Mouse (Mus musculus): ENCODE measurements at regions not wholly inside any gene's neighbourhood (a gene's known extent, or its start where the extent isn't known, plus 50 kb on each side); places are given as distances from the start of the nearest gene placed in this dataset.

GRCm38 (mm10) chr7:37908618-37909130 is 114.7 kb downstream of the Uri1 start:
- H3K9ac ChIP-seq, result no peak overlapping the region
- no peak for ATAC-seq (ENCODE audit: insufficient number of reproducible peaks, insufficient read depth, low FRiP score, low TSS enrichment)
- no peaks in the 10 kb centered on the region for H3K9me3 ChIP-seq
- H3K27me3 ChIP-seq, result no peaks in the 10 kb centered on the region
- no peak overlapping the region for H3K4me3 ChIP-seq
- H3K4me1 ChIP-seq, result peaks cover 6% of the 10 kb centered on the region; the same call in 1 of the 2 replicates
- WGBS, result 68% methylated on average over 5 of the region's 5 CpGs
- no peak overlapping the region for H3K27ac ChIP-seq
- H3K36me3 ChIP-seq, result no peaks in the 10 kb centered on the region
- no peak overlapping the region for H3K4me2 ChIP-seq (replicated peaks)

GRCm38 (mm10) chr7:37893885-37894284 is 120.4 kb upstream of the Zfp536 start:
- Histone ChIP-seq H3K9ac (no peak overlapping the region), H3K36me3 (no peaks in the 10 kb centered on the region)
- no peak for ATAC-seq (ENCODE audit: insufficient number of reproducible peaks, insufficient read depth, low FRiP score, low TSS enrichment)

GRCm38 (mm10) chr7:37874382-37874781 is 100.9 kb upstream of the Zfp536 start:
- Histone ChIP-seq H3K4me2 (replicated peaks) (no peak overlapping the region), H3K9ac (no peak overlapping the region), H3K4me3 (no peak overlapping the region), H3K27ac (no peak overlapping the region), H3K4me1 (no peaks in the 10 kb centered on the region), H3K36me3 (no peaks in the 10 kb centered on the region), H3K9me3 (no peaks in the 10 kb centered on the region), H3K27me3 (no peaks in the 10 kb centered on the region)
- WGBS, result 62% methylated on average over 12 of the region's 12 CpGs
- ATAC-seq (ENCODE audit: insufficient number of reproducible peaks, insufficient read depth, low FRiP score, low TSS enrichment), result no peak

More at GRCm38 (mm10) chr7:37893885-37894284, 120.4 kb upstream of the Zfp536 start:
- Histone ChIP-seq H3K4me1 (no peaks in the 10 kb centered on the region), H3K4me2 (replicated peaks) (no peak overlapping the region), H3K9me3 (no peaks in the 10 kb centered on the region), H3K4me3 (no peak overlapping the region), H3K27me3 (no peaks in the 10 kb centered on the region), H3K27ac (no peak overlapping the region)
- 80% methylated on average over 6 of the region's 6 CpGs for WGBS

GRCm38 (mm10) chr7:37870956-37871355 is 97.5 kb upstream of the Zfp536 start:
- Histone ChIP-seq H3K9me3 (no peaks in the 10 kb centered on the region), H3K27me3 (no peaks in the 10 kb centered on the region), H3K36me3 (no peaks in the 10 kb centered on the region), H3K9ac (no peak overlapping the region), H3K4me2 (replicated peaks) (no peak overlapping the region), H3K27ac (no peak overlapping the region), H3K4me1 (no peaks in the 10 kb centered on the region), H3K4me3 (no peak overlapping the region)
- no peak for ATAC-seq (ENCODE audit: insufficient number of reproducible peaks, insufficient read depth, low FRiP score, low TSS enrichment)
- WGBS, result 78% methylated on average over 5 of the region's 5 CpGs

- WGBS, result 41% methylated on average over 1 of the region's 1 CpGs
These were observed 93.0 kb upstream of the Zfp536 start for GRCm38 (mm10) chr7:37866468-37866867.

GRCm38 (mm10) chr7:37851471-37851870 is 78.0 kb upstream of the Zfp536 start:
- no peak overlapping the region for H3K9ac ChIP-seq
- ATAC-seq (ENCODE audit: insufficient number of reproducible peaks, insufficient read depth, low FRiP score, low TSS enrichment), result no peak
- WGBS, result 84% methylated on average over 5 of the region's 5 CpGs

More at GRCm38 (mm10) chr7:37866468-37866867, 93.0 kb upstream of the Zfp536 start:
- no peak overlapping the region for H3K27ac ChIP-seq
- ATAC-seq (ENCODE audit: insufficient number of reproducible peaks, insufficient read depth, low FRiP score, low TSS enrichment), result no peak
- H3K27me3 ChIP-seq, result no peaks in the 10 kb centered on the region
- H3K4me2 ChIP-seq (replicated peaks), result no peak overlapping the region
- no peak overlapping the region for H3K9ac ChIP-seq
- no peak overlapping the region for H3K4me3 ChIP-seq
- H3K9me3 ChIP-seq, result no peaks in the 10 kb centered on the region
- no peaks in the 10 kb centered on the region for H3K4me1 ChIP-seq
- no peaks in the 10 kb centered on the region for H3K36me3 ChIP-seq

GRCm38 (mm10) chr7:37845201-37845600 is 71.8 kb upstream of the Zfp536 start:
- no peaks in the 10 kb centered on the region for H3K9me3 ChIP-seq
- 13% methylated on average over 1 of the region's 1 CpGs for WGBS
- no peak for ATAC-seq (ENCODE audit: insufficient number of reproducible peaks, insufficient read depth, low FRiP score, low TSS enrichment)

More at GRCm38 (mm10) chr7:37851471-37851870, 78.0 kb upstream of the Zfp536 start:
- H3K36me3 ChIP-seq, result no peaks in the 10 kb centered on the region
- H3K4me3 ChIP-seq, result no peak overlapping the region
- H3K4me1 ChIP-seq, result peaks cover 8% of the 10 kb centered on the region
- H3K27me3 ChIP-seq, result peaks cover 3% of the 10 kb centered on the region; the same call in 1 of the 2 replicates
- no peak overlapping the region for H3K27ac ChIP-seq
- H3K9me3 ChIP-seq, result no peaks in the 10 kb centered on the region
- no peak overlapping the region for H3K4me2 ChIP-seq (replicated peaks)

GRCm38 (mm10) chr7:37842000-37842513 is 68.6 kb upstream of the Zfp536 start:
- peak overlapping the region; percentile 25; the same call in 1 of the 2 replicates for H3K9ac ChIP-seq
- H3K4me2 ChIP-seq (replicated peaks), result peak overlapping the region; percentile 54
- peaks cover 14% of the 10 kb centered on the region for H3K4me1 ChIP-seq
- no peak overlapping the region for H3K27ac ChIP-seq
- no peaks in the 10 kb centered on the region for H3K9me3 ChIP-seq
- peak overlapping the region; percentile 26; the same call in 1 of the 2 replicates for H3K4me3 ChIP-seq
- ATAC-seq (ENCODE audit: insufficient number of reproducible peaks, insufficient read depth, low FRiP score, low TSS enrichment), result peak; percentile 52; the same call in 1 of the 2 replicates
- WGBS, result 2% methylated on average over 14 of the region's 14 CpGs
- no peaks in the 10 kb centered on the region for H3K27me3 ChIP-seq
- H3K36me3 ChIP-seq, result no peaks in the 10 kb centered on the region

More at GRCm38 (mm10) chr7:37845201-37845600, 71.8 kb upstream of the Zfp536 start:
- H3K36me3 ChIP-seq, result no peaks in the 10 kb centered on the region
- peaks cover 14% of the 10 kb centered on the region for H3K4me1 ChIP-seq
- no peak overlapping the region for H3K9ac ChIP-seq
- no peak overlapping the region for H3K4me2 ChIP-seq (replicated peaks)
- H3K4me3 ChIP-seq, result no peak overlapping the region
- no peaks in the 10 kb centered on the region for H3K27me3 ChIP-seq
- H3K27ac ChIP-seq, result no peak overlapping the region

GRCm38 (mm10) chr7:37841549-37841948 is 68.1 kb upstream of the Zfp536 start:
- Histone ChIP-seq H3K4me3 (no peak overlapping the region), H3K4me1 (peaks cover 14% of the 10 kb centered on the region), H3K27me3 (no peaks in the 10 kb centered on the region), H3K27ac (no peak overlapping the region), H3K36me3 (no peaks in the 10 kb centered on the region), H3K9ac (no peak overlapping the region), H3K4me2 (replicated peaks) (peak overlapping the region; percentile 54), H3K9me3 (no peaks in the 10 kb centered on the region)
- 25% methylated on average over 4 of the region's 4 CpGs for WGBS
- no peak for ATAC-seq (ENCODE audit: insufficient number of reproducible peaks, insufficient read depth, low FRiP score, low TSS enrichment)

- no peaks in the 10 kb centered on the region for H3K27me3 ChIP-seq
- H3K4me2 ChIP-seq (replicated peaks), result no peak overlapping the region
- H3K27ac ChIP-seq, result no peak overlapping the region
These were observed 64.4 kb upstream of the Zfp536 start for GRCm38 (mm10) chr7:37837883-37838282.

GRCm38 (mm10) chr7:37837372-37837771 is 63.9 kb upstream of the Zfp536 start:
- Histone ChIP-seq H3K27me3 (no peaks in the 10 kb centered on the region), H3K36me3 (no peaks in the 10 kb centered on the region), H3K9me3 (no peaks in the 10 kb centered on the region), H3K4me1 (peaks cover 10% of the 10 kb centered on the region), H3K4me3 (no peak overlapping the region), H3K4me2 (replicated peaks) (no peak overlapping the region), H3K27ac (no peak overlapping the region), H3K9ac (no peak overlapping the region)
- no peak for ATAC-seq (ENCODE audit: insufficient number of reproducible peaks, insufficient read depth, low FRiP score, low TSS enrichment)
- 86% methylated on average over 5 of the region's 5 CpGs for WGBS

More at GRCm38 (mm10) chr7:37837883-37838282, 64.4 kb upstream of the Zfp536 start:
- H3K36me3 ChIP-seq, result no peaks in the 10 kb centered on the region
- H3K4me1 ChIP-seq, result peaks cover 14% of the 10 kb centered on the region
- no peak overlapping the region for H3K4me3 ChIP-seq
- no peak overlapping the region for H3K9ac ChIP-seq
- no peaks in the 10 kb centered on the region for H3K9me3 ChIP-seq
- no peak for ATAC-seq (ENCODE audit: insufficient number of reproducible peaks, insufficient read depth, low FRiP score, low TSS enrichment)
- WGBS, result 81% methylated on average over 5 of the region's 5 CpGs

- ATAC-seq (ENCODE audit: insufficient number of reproducible peaks, insufficient read depth, low FRiP score, low TSS enrichment), result no peak
- H3K4me1 ChIP-seq, result peaks cover 9% of the 10 kb centered on the region; the same call in 1 of the 2 replicates
- WGBS, result 62% methylated on average over 8 of the region's 8 CpGs
These were observed 60.0 kb upstream of the Zfp536 start for GRCm38 (mm10) chr7:37833420-37833819.

More at GRCm38 (mm10) chr7:37833420-37833819, 60.0 kb upstream of the Zfp536 start:
- Histone ChIP-seq H3K27me3 (no peaks in the 10 kb centered on the region), H3K9ac (no peak overlapping the region), H3K4me2 (replicated peaks) (no peak overlapping the region), H3K27ac (no peak overlapping the region), H3K36me3 (no peaks in the 10 kb centered on the region), H3K9me3 (no peaks in the 10 kb centered on the region), H3K4me3 (no peak overlapping the region)
